22 mouse cellular contexts compared by ENCODE assay signal in the genomic region with DNA sequence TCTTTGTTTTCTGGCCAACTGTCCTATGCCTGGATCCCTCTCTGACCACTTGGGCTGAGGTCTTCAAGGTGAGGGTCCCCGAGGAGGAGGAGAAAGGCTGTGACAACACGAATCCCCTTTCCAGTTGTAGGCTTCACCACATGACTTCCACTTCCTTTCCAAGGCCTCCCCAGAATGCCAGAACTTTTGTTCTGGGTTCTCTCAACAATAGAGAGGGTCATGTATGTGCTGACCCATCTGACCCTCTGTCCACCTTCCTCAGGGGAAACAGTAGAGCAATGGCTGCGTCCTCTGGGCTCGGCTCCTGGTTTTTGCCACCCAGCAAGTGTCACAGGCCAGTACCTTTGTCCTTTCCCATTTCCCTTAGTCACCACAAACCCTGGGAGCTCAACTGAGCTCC. TPM values are rescaled to one million over a fixed set of nuclear protein-coding genes. Genes with fewer than 3 reads are reported as not detected.
A peak's percentile ranks its signal among the peaks of the same experiment; 100 is the strongest.
DNase-seq lines count a peak whose midpoint lies in the region; ATAC-seq and TF ChIP-seq lines count a peak whose summit lies in the region.
"Had no signal": no experiment of that assay in that cellular context is flagged by ENCODE, and none has a peak within 500 bp of the region (broad histone marks: within the 10 kb centered on the region; RNA-seq: fewer than 3 reads in every experiment).

No protein-coding gene starts in this region.

- 74% methylated on average over 4 of the region's 4 CpGs for WGBS in heart, embryonic 10.5 days
- WGBS in stomach, embryonic 14.5 days, result 82% methylated on average over 4 of the region's 4 CpGs
- WGBS in stomach, postnatal 0 days, result 71% methylated on average over 4 of the region's 4 CpGs

- H3K36me3 ChIP-seq in heart, embryonic 10.5 days, result no peaks in the 10 kb centered on the region
- H3K36me3 ChIP-seq in stomach, embryonic 14.5 days (ENCODE audit: control insufficient read depth, insufficient read depth, low read length), result no peaks in the 10 kb centered on the region
- H3K36me3 ChIP-seq in stomach, postnatal 0 days (ENCODE audit: control insufficient read depth, insufficient read depth, low read length), result no peaks in the 10 kb centered on the region
- H3K36me3 ChIP-seq: embryonic facial prominence, embryonic 10.5 days; embryonic facial prominence, embryonic 12.5 days; forebrain, embryonic 15.5 days; G1E had no signal

- no peak for ATAC-seq in stomach, embryonic 14.5 days (ENCODE audit: insufficient number of reproducible peaks, insufficient read depth, low FRiP score, low read depth)
- ATAC-seq in stomach, postnatal 0 days (ENCODE audit: low FRiP score, low TSS enrichment), result no peak
- ATAC-seq: CD4-positive, CD25-positive, alpha-beta regulatory T cell, adult 4 months; forebrain, embryonic 13.5 days; forebrain, embryonic 15.5 days; forebrain, postnatal 0 days had no signal

- intact Hi-C loops in heart, postnatal 25 days (cut with DNase I), result no loop called here

- no peak for TF ChIP-seq CTCF in stomach, postnatal 0 days (IDR thresholded peaks at IDR 0.05; ENCODE audit: low read depth)

- H3K27ac ChIP-seq in heart, embryonic 10.5 days, result peak overlapping the region; percentile 22; the same call in 1 of the 2 replicates
- H3K27ac ChIP-seq in stomach, embryonic 14.5 days (ENCODE audit: low read length), result peak overlapping the region; percentile 16; the same call in 1 of the 2 replicates
- H3K27ac ChIP-seq in stomach, postnatal 0 days (replicated peaks), result no peak overlapping the region
- peak overlapping the region; percentile 61 for H3K27ac ChIP-seq in brown adipose tissue, adult 24 weeks (replicated peaks; ENCODE audit: low read depth, low read length)
- H3K27ac ChIP-seq: embryonic facial prominence, embryonic 10.5 days; embryonic facial prominence, embryonic 12.5 days; forebrain, embryonic 13.5 days; forebrain, embryonic 15.5 days had no signal

- no peak overlapping the region for H3K9ac ChIP-seq in stomach, embryonic 14.5 days (replicated peaks; ENCODE audit: low read depth, low read length)
- H3K9ac ChIP-seq in stomach, postnatal 0 days (ENCODE audit: low read length), result no peak overlapping the region
- H3K9ac ChIP-seq: embryonic facial prominence, embryonic 12.5 days; forebrain, embryonic 13.5 days; forebrain, embryonic 15.5 days; forebrain, postnatal 0 days had no signal

- no peak overlapping the region for H3K4me2 ChIP-seq in stomach, embryonic 14.5 days (replicated peaks; ENCODE audit: low read depth, low read length)
- no peak overlapping the region for H3K4me2 ChIP-seq in stomach, postnatal 0 days (replicated peaks; ENCODE audit: low read depth)
- H3K4me2 ChIP-seq: embryonic facial prominence, embryonic 12.5 days; forebrain, embryonic 13.5 days; forebrain, embryonic 15.5 days had no signal

- H3K4me1 ChIP-seq in heart, embryonic 10.5 days, result peaks cover 18% of the 10 kb centered on the region
- H3K4me1 ChIP-seq in stomach, embryonic 14.5 days (ENCODE audit: control insufficient read depth, insufficient read depth, low read length), result peaks cover 9% of the 10 kb centered on the region
- no peaks in the 10 kb centered on the region for H3K4me1 ChIP-seq in stomach, postnatal 0 days (replicated peaks; ENCODE audit: control insufficient read depth, insufficient read depth)
- peaks cover 20% of the 10 kb centered on the region for H3K4me1 ChIP-seq in brown adipose tissue, adult 24 weeks (ENCODE audit: control insufficient read depth, insufficient read depth, insufficient read length, low read length)
- H3K4me1 ChIP-seq: embryonic facial prominence, embryonic 12.5 days; forebrain, embryonic 13.5 days; forebrain, embryonic 15.5 days had no signal

- DNase-seq in heart, embryonic 10.5 days (ENCODE audit: low spot score), result no peak
- DNase-seq in heart, postnatal 25 days (ENCODE audit: low spot score), result no peak
- DNase-seq in stomach, postnatal 0 days (ENCODE audit: low spot score), result no peak
- DNase-seq in B cell, adult 2 months, result no peak
- DNase-seq: adrenal gland, adult 2 months; adrenal gland, postnatal 10 days; adrenal gland, postnatal 25 days; cerebellum, adult 11-12 months; cerebellum, adult 2 months; cerebellum, adult 9-10 months; cerebellum, postnatal 10 days; cerebellum, postnatal 25 days; forebrain, postnatal 0 days had no signal

- no peak for TF ChIP-seq EP300 in stomach, postnatal 0 days (optimal IDR thresholded peaks at IDR 0.05)

- H3K9me3 ChIP-seq in heart, embryonic 10.5 days, result no peaks in the 10 kb centered on the region
- H3K9me3 ChIP-seq in stomach, embryonic 14.5 days (ENCODE audit: control insufficient read depth, low read depth, low read length), result no peaks in the 10 kb centered on the region
- H3K9me3 ChIP-seq in stomach, postnatal 0 days (ENCODE audit: control insufficient read depth, low read length), result no peaks in the 10 kb centered on the region
- H3K9me3 ChIP-seq: embryonic facial prominence, embryonic 10.5 days; embryonic facial prominence, embryonic 12.5 days; forebrain, embryonic 13.5 days; forebrain, embryonic 15.5 days; G1E had no signal

- H3K4me3 ChIP-seq in heart, embryonic 10.5 days, result no peak overlapping the region
- no peak overlapping the region for H3K4me3 ChIP-seq in stomach, embryonic 14.5 days (ENCODE audit: low read depth, low read length)
- H3K4me3 ChIP-seq in stomach, postnatal 0 days (ENCODE audit: low read depth, low read length), result no peak overlapping the region
- no peak overlapping the region for H3K4me3 ChIP-seq in brown adipose tissue, adult 24 weeks (ENCODE audit: insufficient read depth, low read depth, low read length)
- H3K4me3 ChIP-seq: embryonic facial prominence, embryonic 10.5 days; embryonic facial prominence, embryonic 12.5 days; forebrain, embryonic 13.5 days; forebrain, embryonic 15.5 days had no signal

- H3K27me3 ChIP-seq in heart, embryonic 10.5 days (ENCODE audit: insufficient read depth, poor library complexity, severe bottlenecking), result no peaks in the 10 kb centered on the region
- no peaks in the 10 kb centered on the region for H3K27me3 ChIP-seq in stomach, embryonic 14.5 days (ENCODE audit: control insufficient read depth, insufficient read depth, low read length)
- H3K27me3 ChIP-seq in stomach, postnatal 0 days (ENCODE audit: control insufficient read depth, insufficient read depth, low read length), result no peaks in the 10 kb centered on the region
- H3K27me3 ChIP-seq: CH12.LX; embryonic facial prominence, embryonic 12.5 days; forebrain, embryonic 13.5 days; forebrain, embryonic 15.5 days had no signal

RNA-seq across cellular contexts. Expression of a gene that starts 5.5 kb away (rescaled TPM):
- 0.75 and 1.5 TPM in 2 replicates for polyA plus RNA-seq in heart, embryonic 10.5 days (2016; fragmentation: Nextera tagmentation; extraction: Ambion mirVana)
- total RNA-seq in heart, postnatal 25 days (2021), result 1 to 10 TPM in 1 of 2 experiments, under 1 TPM in 1; 0.89 to 1.4 TPM
- polyA plus RNA-seq in stomach, embryonic 14.5 days (2014; fragmentation: Nextera tagmentation; extraction: Ambion mirVana), result 0.19 and 0.42 TPM in 2 replicates
- 0.17 and 0.24 TPM in 2 replicates for polyA plus RNA-seq in stomach, postnatal 0 days (2015; fragmentation: Nextera tagmentation; extraction: Ambion mirVana)
- polyA plus RNA-seq in brown adipose tissue, adult 24 weeks (2012; ENCODE audit: insufficient read depth, insufficient read length, missing spikeins), result 0.67 and 2.0 TPM in 2 replicates

RNA-seq across cellular contexts. Expression of a gene that starts 14.6 kb away (rescaled TPM):
- 8.2 and 9.3 TPM in 2 replicates for polyA plus RNA-seq in heart, embryonic 10.5 days (2016; fragmentation: Nextera tagmentation; extraction: Ambion mirVana)
- total RNA-seq in heart, postnatal 25 days (2021), result 1 to 10 TPM; 2.5 TPM
- 1.6 and 2.3 TPM in 2 replicates for polyA plus RNA-seq in stomach, embryonic 14.5 days (2014; fragmentation: Nextera tagmentation; extraction: Ambion mirVana)
- 0.99 and 1.0 TPM in 2 replicates for polyA plus RNA-seq in stomach, postnatal 0 days (2015; fragmentation: Nextera tagmentation; extraction: Ambion mirVana)
- polyA plus RNA-seq in brown adipose tissue, adult 24 weeks (2012; ENCODE audit: insufficient read depth, insufficient read length, missing spikeins), result 3.1 and 4.1 TPM in 2 replicates
